Mouse (Mus musculus) cerebellum, adult 2 months (tissue): Measurements from ENCODE around the gene Lrg1.

Source experiments
- CTCF ChIP-seq: fragments of 200-500 bp; IDR thresholded peaks from 2 replicates; pipeline ENCODE4 v1.5.1; 2011; ENCODE audit warnings: low read depth, mild to moderate bottlenecking, control low read depth, low read length, moderate library complexity, borderline replicate concordance; ENCODE audit not compliant: insufficient read depth
- POLR2A ChIP-seq: fragments of 200-500 bp; IDR thresholded peaks from 2 replicates; pipeline ENCODE4 v1.6.1; 2011; ENCODE audit warnings: low read length, control low read depth, borderline replicate concordance; ENCODE audit not compliant: insufficient read depth

DNA sequence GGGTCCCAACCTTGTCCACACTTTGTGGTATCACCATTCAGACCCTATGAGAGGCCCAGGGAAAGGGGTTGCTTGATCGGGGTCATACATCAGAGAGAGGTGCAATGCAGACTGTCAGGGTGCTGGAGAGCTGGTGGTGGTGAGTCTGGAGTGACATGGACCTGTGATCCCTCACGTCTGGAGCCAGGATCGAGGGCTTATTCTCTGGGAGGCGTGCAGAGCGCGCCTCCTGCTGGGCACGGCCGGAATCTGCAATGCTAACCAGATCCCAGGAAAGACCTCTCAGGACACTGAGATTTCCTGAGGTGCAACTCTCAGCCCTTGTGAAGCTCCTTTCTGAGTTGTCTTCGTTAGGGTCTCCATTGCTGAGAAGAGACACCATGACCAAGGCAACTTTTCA lies 37.9 kb upstream of the Lrg1 start:
- TF ChIP-seq CTCF (peak; percentile 88), POLR2A (no peak)
